Mouse (Mus musculus) liver, embryonic 14.5 days (tissue): ENCODE measurements at regions not wholly inside any gene's neighbourhood (a gene's known extent, or its start where the extent isn't known, plus 50 kb on each side); places are given as distances from the start of the nearest gene placed in this dataset.

ENCODE experiments used
- CTCF ChIP-seq: IDR thresholded peaks from 2 replicates; pipeline ENCODE4 v1.5.1; 2016; ENCODE audit warnings: antibody characterized with exemption, low read depth, control low read depth
- EP300 ChIP-seq: IDR thresholded peaks from 2 replicates; pipeline ENCODE4 v1.6.1; 2016; ENCODE audit warnings: antibody characterized with exemption, low read depth

GRCm38 (mm10) chr9:84195338-84195737 lies 270.4 kb downstream of the Bckdhb start:
- no peak for TF ChIP-seq CTCF
- no peak for TF ChIP-seq EP300
